Mouse (Mus musculus) cerebellum, adult 2 months (tissue): ENCODE measurements at regions not wholly inside any gene's neighbourhood (a gene's known extent, or its start where the extent isn't known, plus 50 kb on each side); places are given as distances from the start of the nearest gene placed in this dataset.

Source experiments
- CTCF ChIP-seq: fragments of 200-500 bp; IDR thresholded peaks from 2 replicates; pipeline ENCODE4 v1.5.1; 2011; ENCODE audit warnings: low read depth, mild to moderate bottlenecking, control low read depth, low read length, moderate library complexity, borderline replicate concordance; ENCODE audit not compliant: insufficient read depth
- POLR2A ChIP-seq: fragments of 200-500 bp; IDR thresholded peaks from 2 replicates; pipeline ENCODE4 v1.6.1; 2011; ENCODE audit warnings: low read length, control low read depth, borderline replicate concordance; ENCODE audit not compliant: insufficient read depth

DNA sequence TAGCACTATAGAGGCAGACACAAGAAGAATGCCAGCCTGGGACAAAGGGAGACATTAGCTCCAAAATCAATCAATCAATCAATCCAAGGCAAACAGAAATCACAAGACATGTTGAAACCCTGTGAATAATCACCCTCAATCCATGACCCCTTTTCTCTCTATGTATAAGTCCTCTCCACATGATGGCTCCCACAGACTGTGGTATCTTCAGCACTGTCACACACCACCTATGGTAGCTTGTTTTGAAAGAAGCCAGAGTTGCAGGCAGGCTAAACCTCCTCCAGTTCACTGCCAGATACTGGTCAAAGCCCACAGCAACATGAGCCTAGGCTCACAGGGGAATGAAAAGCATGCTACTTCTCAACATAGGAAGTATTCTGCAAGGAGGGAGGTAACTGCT is 2475.7 kb upstream of the 5930422O12Rik start:
- TF ChIP-seq CTCF (no peak), POLR2A (no peak)
